Mouse (Mus musculus): ENCODE measurements at regions not wholly inside any gene's neighbourhood (a gene's known extent, or its start where the extent isn't known, plus 50 kb on each side); places are given as distances from the start of the nearest gene placed in this dataset.

DNA sequence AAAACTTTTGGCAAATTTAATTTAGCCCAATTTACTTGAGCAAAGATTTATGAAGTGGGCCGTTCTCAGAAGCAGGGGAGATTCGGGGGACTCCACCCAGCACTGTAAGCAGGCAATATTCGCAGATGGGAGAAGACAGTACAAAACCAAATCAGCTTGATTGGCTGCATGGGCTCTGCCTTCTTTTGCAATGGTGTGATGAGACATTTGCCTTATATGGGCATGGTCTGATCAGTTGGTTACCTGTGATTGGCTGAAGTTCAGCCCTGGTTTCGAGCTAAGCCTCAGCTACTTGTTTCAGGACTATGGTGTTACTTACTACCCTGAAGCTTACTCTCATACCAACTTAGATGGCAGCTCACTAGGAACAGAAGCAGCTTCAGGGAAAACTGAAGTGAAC, 185.6 kb upstream of the Arhgap18 start:
- TF ChIP-seq CTCF (IDR thresholded peaks at IDR 0.05; ENCODE audit: low read depth): no peak
- TF ChIP-seq EP300 (IDR thresholded peaks at IDR 0.05; ENCODE audit: low read depth): no peak

Data from liver, postnatal 0 days (tissue).